Mouse (Mus musculus) cerebellum, adult 11 months (tissue): ENCODE data around the gene Fez1.

ENCODE experiments used
- DNase-seq: peaks from one replicate; pipeline ENCODE4 v3.0.0; 2022

The Fez1 gene

DNA sequence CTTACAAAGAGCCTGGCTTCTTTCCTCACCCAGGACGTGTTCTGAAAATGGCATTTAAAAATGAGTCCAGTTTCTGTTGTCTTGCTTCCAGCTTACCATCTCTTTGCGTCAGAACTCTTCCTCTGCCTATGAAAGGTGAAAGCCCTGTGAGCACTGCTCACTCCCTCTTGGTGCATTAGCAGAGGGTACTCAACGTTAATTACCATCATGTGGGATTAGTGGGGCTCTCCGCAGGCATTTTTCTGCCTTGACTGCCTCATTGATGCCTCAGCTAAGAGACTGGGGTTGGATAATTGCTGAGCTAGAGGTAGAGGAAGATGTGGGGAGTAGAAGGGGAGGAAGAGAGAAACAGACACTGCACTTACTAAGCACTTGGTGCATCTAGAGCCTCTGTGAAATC, 24.7 kb downstream of the Fez1 start:
- DNase-seq, result no peak

DNA sequence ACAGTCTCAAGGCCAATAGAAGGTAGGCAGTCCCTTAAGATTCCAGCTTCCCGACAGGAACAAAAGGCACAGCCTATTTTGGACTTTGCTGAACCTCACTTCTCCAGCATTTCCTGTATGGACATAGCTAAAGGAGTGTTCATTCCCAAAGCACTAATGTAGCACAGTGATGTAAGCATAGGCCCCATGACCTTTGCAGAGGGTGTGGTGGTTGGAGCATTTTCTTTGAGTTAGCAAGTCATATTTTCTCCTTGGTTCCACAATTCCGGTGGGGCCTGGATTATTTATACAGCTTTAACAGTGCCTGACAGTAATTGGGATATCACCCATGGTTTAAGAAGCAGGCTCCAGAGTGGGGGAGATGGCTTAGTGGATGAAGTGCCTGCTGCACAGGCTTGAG, 27.0 kb downstream of the Fez1 start:
- DNase-seq, result no peak

- no peak for DNase-seq
These were observed 28.4 kb downstream of the Fez1 start for GRCm38 (mm10) chr9:36850091-36850490.

GRCm38 (mm10) chr9:36852175-36852574, 30.5 kb downstream of the Fez1 start:
- DNase-seq, result no peak

- DNase-seq, result no peak
These were observed 34.7 kb downstream of the Fez1 start for GRCm38 (mm10) chr9:36856351-36856750.

DNA sequence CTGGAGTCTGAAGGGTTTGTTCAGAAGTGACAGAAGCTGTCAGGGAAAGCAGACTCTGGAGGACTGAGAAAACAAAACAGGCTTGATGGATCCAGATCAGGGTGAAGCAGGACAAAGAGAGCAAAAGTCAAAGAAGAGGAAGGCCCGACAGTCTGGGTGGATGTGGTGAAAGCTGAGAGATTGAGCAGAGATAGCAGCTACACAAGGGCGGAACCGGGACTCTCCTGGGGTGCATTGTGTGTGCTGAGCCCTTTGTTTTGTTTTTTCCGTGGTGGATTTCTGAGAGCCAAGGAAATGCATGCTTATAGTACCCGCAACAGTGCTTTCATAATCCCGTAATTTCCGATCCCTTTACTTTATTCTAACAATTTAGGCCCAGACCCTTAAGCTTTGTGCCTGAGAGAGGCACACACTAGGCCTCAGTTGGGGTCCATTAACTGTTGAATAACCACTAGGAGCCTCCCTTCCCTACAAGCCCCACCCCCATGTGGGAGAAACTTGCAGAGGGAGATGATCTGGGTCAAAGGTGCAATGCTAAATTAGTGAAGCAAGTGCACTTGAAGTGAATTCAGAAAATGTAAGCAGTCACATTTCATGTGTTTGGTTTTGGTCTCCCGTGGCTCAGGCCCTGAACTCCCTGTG, 35.9 kb downstream of the Fez1 start:
- no peak for DNase-seq

DNA sequence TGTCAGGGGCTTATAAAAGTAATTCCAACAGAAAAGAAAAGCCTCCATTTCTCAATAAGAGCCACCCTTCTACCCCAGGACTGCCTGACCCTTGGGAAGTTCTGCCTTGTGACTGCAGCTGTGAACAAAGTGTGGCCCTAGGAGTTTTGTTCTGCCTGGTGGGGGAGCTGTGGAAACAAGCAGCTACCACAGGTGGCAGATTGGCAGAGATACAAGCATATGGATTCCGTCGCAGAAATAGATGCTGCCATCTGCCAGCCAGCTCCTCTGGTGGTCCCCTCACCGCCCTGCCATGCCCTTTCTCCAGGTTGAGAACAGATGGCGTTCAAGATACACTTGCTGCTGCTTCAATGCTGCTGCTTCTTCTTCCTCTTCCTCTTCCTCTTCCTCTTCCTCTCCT, 37.0 kb downstream of the Fez1 start:
- peak; percentile 90 for DNase-seq

- DNase-seq, result no peak
These were observed 40.9 kb downstream of the Fez1 start for GRCm38 (mm10) chr9:36862576-36862975.

- no peak for DNase-seq
These were observed 42.0 kb downstream of the Fez1 start for GRCm38 (mm10) chr9:36863694-36864093.

- DNase-seq, result no peak
These were observed 43.5 kb downstream of the Fez1 start for GRCm38 (mm10) chr9:36864862-36865813.

- DNase-seq, result no peak
These were observed 47.0 kb downstream of the Fez1 start for GRCm38 (mm10) chr9:36868662-36869061.

- DNase-seq, result no peak
These were observed 48.6 kb downstream of the Fez1 start for GRCm38 (mm10) chr9:36870263-36870662.

GRCm38 (mm10) chr9:36873796-36874195, 52.1 kb downstream of the Fez1 start:
- DNase-seq, result no peak

DNA sequence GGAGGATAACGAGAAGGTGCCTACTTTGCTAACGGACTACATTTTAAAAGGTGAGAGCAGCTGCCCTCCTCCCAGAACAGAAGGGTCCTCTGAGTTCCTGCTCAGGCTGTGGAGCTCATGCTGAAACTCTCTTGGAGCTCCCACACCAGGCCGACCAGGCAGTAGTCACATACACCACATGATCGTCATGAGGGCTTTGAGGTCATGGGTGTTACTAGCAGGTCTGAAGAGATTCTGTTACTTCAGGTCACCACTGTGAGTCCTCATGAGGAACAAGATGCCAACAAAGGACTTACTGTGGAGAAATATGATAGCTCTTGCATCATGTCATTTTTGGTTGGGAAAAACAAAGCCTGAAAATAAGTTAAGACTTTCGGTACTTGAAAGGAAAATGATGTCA, 54.6 kb downstream of the Fez1 start:
- no peak for DNase-seq

DNA sequence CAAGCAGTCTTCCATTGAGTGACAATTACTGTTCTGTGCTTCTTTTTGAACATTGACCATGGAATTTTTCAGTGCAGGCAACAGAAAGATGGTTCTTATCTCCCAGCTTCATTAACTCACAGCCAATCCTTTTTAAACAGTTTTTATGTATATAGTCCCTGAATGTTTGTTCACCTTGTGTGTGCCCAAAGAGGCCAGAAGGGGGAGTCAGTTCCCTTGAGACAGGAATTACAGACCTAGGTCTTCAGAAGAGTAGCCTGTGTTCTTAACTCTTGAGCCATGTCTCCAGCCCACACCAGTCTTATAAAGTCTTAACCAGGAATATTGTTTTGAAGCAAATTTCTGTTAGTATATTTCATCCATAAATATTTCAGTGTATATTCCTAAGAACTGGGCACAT, 55.1 kb downstream of the Fez1 start:
- DNase-seq, result no peak

- DNase-seq, result no peak
These were observed 60.0 kb downstream of the Fez1 start for GRCm38 (mm10) chr9:36881615-36882014.

GRCm38 (mm10) chr9:36882034-36882745, 60.5 kb downstream of the Fez1 start:
- DNase-seq, result no peak

DNA sequence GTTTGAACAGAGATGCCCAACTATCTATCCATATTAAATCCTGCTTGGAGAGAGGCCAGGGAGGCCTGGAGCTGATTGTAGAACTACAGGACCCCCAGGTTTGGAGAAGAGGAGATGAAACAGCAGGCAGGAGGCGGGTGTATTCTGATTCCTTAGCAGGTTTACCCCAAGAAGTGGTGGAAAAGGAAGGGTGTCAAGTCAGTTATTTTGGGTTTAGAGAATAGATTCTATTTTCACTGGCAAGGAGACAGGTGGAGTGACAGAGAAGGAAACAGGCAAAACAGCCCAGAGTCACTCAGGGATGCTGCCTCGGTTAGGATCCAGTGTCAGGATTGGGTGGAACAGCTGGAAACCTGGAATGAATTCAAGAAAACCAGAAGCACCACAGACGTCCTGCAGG, 61.9 kb downstream of the Fez1 start:
- DNase-seq, result no peak

DNA sequence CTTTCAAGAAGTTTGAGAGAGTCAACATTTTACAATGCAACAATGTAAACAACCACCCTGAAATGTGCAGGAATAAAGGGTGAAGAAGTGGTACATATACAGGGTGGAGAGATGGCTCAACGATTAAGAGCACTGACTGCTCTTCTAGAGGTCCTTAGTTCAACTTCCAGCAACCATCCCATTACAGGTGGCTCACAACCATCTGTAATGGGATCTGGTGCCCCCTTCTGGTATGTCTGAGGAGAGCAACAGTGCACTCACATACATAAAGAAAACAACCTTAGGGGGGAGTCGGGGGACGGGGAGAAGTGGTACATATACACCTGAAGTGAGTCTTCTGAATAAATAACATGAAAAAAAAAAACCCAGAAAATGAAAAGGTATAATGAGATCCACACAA, 63.6 kb downstream of the Fez1 start:
- no peak for DNase-seq

GRCm38 (mm10) chr9:36890552-36890951, 68.9 kb downstream of the Fez1 start:
- DNase-seq, result peak; percentile 46

- no peak for DNase-seq
These were observed 71.8 kb downstream of the Fez1 start for GRCm38 (mm10) chr9:36893413-36893990.

- peak; percentile 29 for DNase-seq
These were observed 72.6 kb downstream of the Fez1 start for GRCm38 (mm10) chr9:36894242-36894641.

DNA sequence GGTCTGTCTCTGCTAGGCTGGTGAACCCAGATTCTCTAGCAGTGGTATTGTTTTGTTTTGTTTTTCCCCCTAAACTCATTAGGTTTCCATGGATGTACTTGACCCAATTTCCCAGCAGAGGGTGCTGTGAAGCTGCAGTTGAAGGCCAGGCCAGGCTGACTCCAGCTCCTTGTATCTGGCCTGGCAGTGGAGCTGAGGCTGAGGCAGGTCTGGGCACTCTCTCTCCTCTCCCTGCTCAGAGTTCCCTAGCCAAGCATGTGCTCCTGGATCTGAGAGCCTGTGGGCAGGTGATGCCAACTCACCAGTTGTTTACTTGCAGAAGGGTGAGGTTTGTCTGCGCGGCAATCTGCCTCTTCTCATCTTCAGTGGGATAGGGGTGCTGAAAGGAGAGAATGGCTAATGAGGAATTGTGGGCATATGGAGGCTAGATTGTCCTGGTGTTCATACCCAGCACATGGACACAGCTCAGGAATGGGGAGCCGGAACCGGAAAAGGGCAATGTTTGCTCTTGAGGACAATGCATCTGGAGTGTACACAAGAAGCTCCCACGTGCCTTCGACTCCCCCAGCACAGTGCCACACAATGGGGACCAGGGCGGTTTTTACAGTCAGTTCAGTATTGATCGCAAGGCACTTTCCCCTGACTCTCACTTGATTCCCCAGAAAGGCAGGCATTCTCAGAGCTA, 73.5 kb downstream of the Fez1 start:
- DNase-seq, result peak; percentile 76
